Mouse (Mus musculus): Measurements from ENCODE around the gene Nptxr. TPM values are rescaled to one million over a fixed set of nuclear protein-coding genes. Genes with fewer than 3 reads are reported as not detected.

Nptxr gene
- total RNA-seq, 2 experiments from 2014 or later: 0.46 to 1.0 TPM

- no peak overlapping the region for H3K27ac ChIP-seq
- H3K4me3 ChIP-seq: no peak overlapping the region
- intact Hi-C loops (cut with DNase I): loop anchor here (10.0 kb wide), 1 partner anchor 72 kb away; no protein-coding TSS in a partner anchor
- no peak; the same call in 1 of the 2 replicates for TF ChIP-seq CTCF (IDR thresholded peaks at IDR 0.05)
- DNase-seq: peak; percentile 83
These were observed 51.7 kb downstream of the Nptxr start for GRCm38 (mm10) chr15:79752742-79753419.

- H3K27ac ChIP-seq: no peak overlapping the region
- peak; percentile 19 for DNase-seq
- TF ChIP-seq CTCF (IDR thresholded peaks at IDR 0.05): no peak
- intact Hi-C loops (cut with DNase I): loop anchor here (10.0 kb wide), 1 partner anchor 73 kb away; no protein-coding TSS in a partner anchor
- no peak overlapping the region for H3K4me3 ChIP-seq
These were observed 52.8 kb downstream of the Nptxr start for GRCm38 (mm10) chr15:79751772-79752171.

GRCm38 (mm10) chr15:79750266-79750665, 54.3 kb downstream of the Nptxr start:
- Histone ChIP-seq H3K27ac (no peak overlapping the region), H3K4me3 (no peak overlapping the region)
- peak; percentile 17 for DNase-seq
- no peak for TF ChIP-seq CTCF (IDR thresholded peaks at IDR 0.05)
- intact Hi-C loops (cut with DNase I): loop anchor here (10.0 kb wide), 1 partner anchor 75 kb away; no protein-coding TSS in a partner anchor

GRCm38 (mm10) chr15:79749162-79749561, 55.4 kb downstream of the Nptxr start:
- DNase-seq: peak; percentile 15
- Histone ChIP-seq H3K27ac (no peak overlapping the region), H3K4me3 (no peak overlapping the region)
- intact Hi-C loops (cut with DNase I): loop anchor here (10.0 kb wide), 2 partner anchors 214 to 336 kb away; no protein-coding TSS in a partner anchor
- TF ChIP-seq CTCF (IDR thresholded peaks at IDR 0.05): no peak

- DNase-seq: peak; percentile 34
- peak; percentile 50 for TF ChIP-seq CTCF (IDR thresholded peaks at IDR 0.05)
- Histone ChIP-seq H3K27ac (no peak overlapping the region), H3K4me3 (no peak overlapping the region)
- intact Hi-C loops (cut with DNase I): loop anchor here (10.0 kb wide), 2 partner anchors 213 to 337 kb away; no protein-coding TSS in a partner anchor
These were observed 56.6 kb downstream of the Nptxr start for GRCm38 (mm10) chr15:79747998-79748397.

GRCm38 (mm10) chr15:79745883-79746282, 58.7 kb downstream of the Nptxr start:
- H3K27ac ChIP-seq: no peak overlapping the region
- DNase-seq: no peak
- H3K4me3 ChIP-seq: no peak overlapping the region
- intact Hi-C loops (cut with DNase I): loop anchor here (10.0 kb wide), 2 partner anchors 211 to 339 kb away; no protein-coding TSS in a partner anchor
- TF ChIP-seq CTCF (IDR thresholded peaks at IDR 0.05): no peak

GRCm38 (mm10) chr15:79745312-79745711, 59.3 kb downstream of the Nptxr start:
- TF ChIP-seq CTCF (IDR thresholded peaks at IDR 0.05): no peak
- DNase-seq: peak; percentile 16
- no peak overlapping the region for H3K4me3 ChIP-seq
- intact Hi-C loops (cut with DNase I): loop anchor here (10.0 kb wide), 2 partner anchors 211 to 339 kb away; no protein-coding TSS in a partner anchor
- no peak overlapping the region for H3K27ac ChIP-seq

GRCm38 (mm10) chr15:79744742-79745141, 59.8 kb downstream of the Nptxr start:
- TF ChIP-seq CTCF (IDR thresholded peaks at IDR 0.05): no peak
- H3K4me3 ChIP-seq: no peak overlapping the region
- peak; percentile 14 for DNase-seq
- H3K27ac ChIP-seq: no peak overlapping the region
- intact Hi-C loops (cut with DNase I): loop anchor here (10.0 kb wide), 2 partner anchors 210 to 340 kb away; no protein-coding TSS in a partner anchor

- Histone ChIP-seq H3K27ac (no peak overlapping the region), H3K4me3 (no peak overlapping the region)
- no peak for DNase-seq
- TF ChIP-seq CTCF (IDR thresholded peaks at IDR 0.05): no peak
- intact Hi-C loops (cut with DNase I): loop anchor here (10.0 kb wide), 2 partner anchors 209 to 341 kb away; no protein-coding TSS in a partner anchor
These were observed 60.6 kb downstream of the Nptxr start for GRCm38 (mm10) chr15:79744001-79744400.

- Histone ChIP-seq H3K27ac (peak overlapping the region; percentile 98), H3K4me3 (peak overlapping the region; percentile 98)
- intact Hi-C loops (cut with DNase I): loop anchor here (10.0 kb wide), 2 partner anchors 208 to 342 kb away; no protein-coding TSS in a partner anchor
These were observed 61.9 kb downstream of the Nptxr start for GRCm38 (mm10) chr15:79742706-79743023.

GRCm38 (mm10) chr15:79741921-79742705, 62.5 kb downstream of the Nptxr start, which contains the start of gene Sun2:
Gene Sun2 (minus strand): TSS chr15:79742536.
- intact Hi-C loops (cut with DNase I): loop anchor here (2.0 to 10.0 kb wide), 3 partner anchors 51 to 343 kb away; partner anchors contain the start of gene Gtpbp1
- peak; percentile 96 for DNase-seq
- TF ChIP-seq CTCF (IDR thresholded peaks at IDR 0.05): no peak; the same call in 1 of the 2 replicates
- Histone ChIP-seq H3K4me3 (peak within 1 kb of the TSS; percentile 98), H3K27ac (peak within 1 kb of the TSS; percentile 98)

More at GRCm38 (mm10) chr15:79742706-79743023, 61.9 kb downstream of the Nptxr start:
- no peak for DNase-seq
- no peak for TF ChIP-seq CTCF (IDR thresholded peaks at IDR 0.05)

- peak; percentile 71 for DNase-seq
- no peak for TF ChIP-seq CTCF (IDR thresholded peaks at IDR 0.05)
- Histone ChIP-seq H3K27ac (peak overlapping the region; percentile 98), H3K4me3 (peak overlapping the region; percentile 98)
- intact Hi-C loops (cut with DNase I): loop anchor here (2.0 to 10.0 kb wide), 3 partner anchors 51 to 343 kb away; partner anchors contain the start of gene Gtpbp1
These were observed 63.2 kb downstream of the Nptxr start for GRCm38 (mm10) chr15:79741173-79741858.
